Mouse (Mus musculus): Measurements from ENCODE around the gene Coa4. TPM values are rescaled to one million over a fixed set of nuclear protein-coding genes. Genes with fewer than 3 reads are reported as not detected.

The Coa4 gene
- polyA plus RNA-seq, 1 experiment from 2014 or later: 28.6 TPM

DNA sequence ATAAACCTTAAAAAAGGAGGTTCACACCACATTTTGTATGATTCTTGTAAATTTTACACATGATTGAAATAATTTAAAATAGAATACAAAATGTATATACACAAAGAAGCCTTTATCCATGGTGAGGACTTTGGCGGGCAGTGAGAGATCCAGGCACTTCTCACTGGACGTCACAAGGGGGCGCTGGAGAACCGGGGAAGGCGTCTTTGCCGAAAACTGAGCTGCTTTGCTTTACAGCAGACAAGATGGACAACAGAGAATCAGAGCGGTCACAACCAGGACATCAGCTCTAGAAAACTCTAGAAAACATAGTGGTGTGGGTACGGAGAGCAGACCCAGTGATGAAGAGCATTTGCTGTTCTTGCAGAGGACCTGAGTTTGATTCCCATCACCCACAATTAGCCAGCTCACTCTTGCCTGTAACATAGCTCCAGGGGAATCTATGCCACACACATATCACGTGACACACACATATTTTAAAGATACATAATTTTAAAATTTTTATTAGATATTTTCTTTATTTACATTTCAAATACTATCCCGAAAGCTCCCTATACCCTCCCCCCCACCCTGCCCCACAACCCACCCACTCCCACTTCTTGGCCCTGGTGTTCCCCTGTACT is 16.1 kb upstream of the Coa4 start:
- H3K4me2 ChIP-seq (ENCODE audit: low read depth, low read length): 0 out of 2 replicates have a peak overlapping the region, but pooled peaks have one; percentile 32
- H3K27me3 ChIP-seq (ENCODE audit: control insufficient read depth, insufficient read depth, low read length): no peaks in the 10 kb centered on the region
- WGBS: 17% methylated on average over 10 of the region's 10 CpGs
- no peaks in the 10 kb centered on the region for H3K4me1 ChIP-seq (ENCODE audit: control insufficient read depth, insufficient read depth, low read length)
- ATAC-seq (ENCODE audit: insufficient read depth, low FRiP score): no peak
- no peaks in the 10 kb centered on the region for H3K9me3 ChIP-seq (replicated peaks; ENCODE audit: control insufficient read depth, low read length)
- H3K36me3 ChIP-seq (ENCODE audit: control insufficient read depth, insufficient read depth, low read length): no peaks in the 10 kb centered on the region
- no peak overlapping the region for H3K4me3 ChIP-seq (replicated peaks; ENCODE audit: low read length)
- H3K9ac ChIP-seq (ENCODE audit: low read length): peak overlapping the region; percentile 54; the same call in 1 of the 2 replicates
- H3K27ac ChIP-seq (ENCODE audit: low read length): no peak overlapping the region

DNA sequence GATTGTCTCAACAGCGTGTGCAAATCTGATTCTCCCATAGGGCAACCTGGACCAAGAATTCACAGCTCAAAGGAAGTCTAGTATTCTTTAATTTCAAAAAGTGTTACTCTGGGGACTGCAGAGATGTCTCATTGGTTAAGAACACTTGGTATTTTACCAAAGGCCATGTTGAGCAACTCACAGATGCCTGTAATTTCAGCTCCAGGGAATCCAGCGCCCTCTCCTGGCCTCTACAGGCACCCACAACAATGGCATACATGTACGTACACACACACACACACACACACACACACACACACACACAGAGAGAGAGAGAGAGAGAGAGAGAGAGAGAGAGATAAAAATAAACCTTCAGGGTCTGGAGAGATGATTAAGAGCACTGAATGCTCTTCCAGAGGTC is 14.6 kb upstream of the Coa4 start:
- ATAC-seq (ENCODE audit: insufficient read depth, low FRiP score): no peak
- Histone ChIP-seq H3K27ac (ENCODE audit: low read length) (no peak overlapping the region), H3K9me3 (replicated peaks; ENCODE audit: control insufficient read depth, low read length) (no peaks in the 10 kb centered on the region), H3K4me1 (ENCODE audit: control insufficient read depth, insufficient read depth, low read length) (no peaks in the 10 kb centered on the region), H3K36me3 (ENCODE audit: control insufficient read depth, insufficient read depth, low read length) (no peaks in the 10 kb centered on the region), H3K27me3 (ENCODE audit: control insufficient read depth, insufficient read depth, low read length) (no peaks in the 10 kb centered on the region), H3K9ac (ENCODE audit: low read length) (no peak overlapping the region), H3K4me3 (replicated peaks; ENCODE audit: low read length) (no peak overlapping the region), H3K4me2 (ENCODE audit: low read depth, low read length) (no peak overlapping the region)
- WGBS: 70% methylated on average over 3 of the region's 3 CpGs

GRCm38 (mm10) chr7:100524669-100525068 is 12.2 kb upstream of the Coa4 start:
- Histone ChIP-seq H3K9me3 (replicated peaks; ENCODE audit: control insufficient read depth, low read length) (no peaks in the 10 kb centered on the region), H3K9ac (ENCODE audit: low read length) (no peak overlapping the region), H3K36me3 (ENCODE audit: control insufficient read depth, insufficient read depth, low read length) (no peaks in the 10 kb centered on the region), H3K27me3 (ENCODE audit: control insufficient read depth, insufficient read depth, low read length) (no peaks in the 10 kb centered on the region), H3K27ac (ENCODE audit: low read length) (no peak overlapping the region), H3K4me3 (replicated peaks; ENCODE audit: low read length) (no peak overlapping the region), H3K4me2 (ENCODE audit: low read depth, low read length) (no peak overlapping the region), H3K4me1 (ENCODE audit: control insufficient read depth, insufficient read depth, low read length) (no peaks in the 10 kb centered on the region)
- 51% methylated on average over 8 of the region's 8 CpGs for WGBS
- no peak for ATAC-seq (ENCODE audit: insufficient read depth, low FRiP score)

DNA sequence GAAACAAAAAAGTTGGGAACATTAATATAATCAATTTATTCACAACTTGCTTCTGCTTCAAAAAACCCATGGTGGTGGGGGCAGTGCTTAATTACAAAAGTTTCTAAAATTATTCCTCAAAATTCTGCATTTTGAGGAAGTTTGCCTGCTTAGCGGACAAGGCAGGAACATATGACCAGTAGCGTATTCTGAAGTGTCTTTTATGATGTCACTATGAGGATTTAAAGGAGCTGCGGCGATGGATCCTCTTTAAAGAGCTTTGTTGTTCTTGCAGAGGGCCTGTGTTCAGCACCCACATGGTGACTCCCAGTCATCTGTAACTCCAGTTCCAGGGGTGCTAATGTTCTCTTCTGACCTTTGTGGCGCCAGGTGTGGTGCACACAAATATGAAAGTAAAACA is 6.1 kb upstream of the Coa4 start:
- WGBS: 87% methylated on average over 5 of the region's 5 CpGs
- Histone ChIP-seq H3K27ac (ENCODE audit: low read length) (no peak overlapping the region), H3K36me3 (ENCODE audit: control insufficient read depth, insufficient read depth, low read length) (no peaks in the 10 kb centered on the region), H3K4me1 (ENCODE audit: control insufficient read depth, insufficient read depth, low read length) (no peaks in the 10 kb centered on the region), H3K9me3 (replicated peaks; ENCODE audit: control insufficient read depth, low read length) (no peaks in the 10 kb centered on the region), H3K9ac (ENCODE audit: low read length) (no peak overlapping the region), H3K27me3 (ENCODE audit: control insufficient read depth, insufficient read depth, low read length) (no peaks in the 10 kb centered on the region), H3K4me3 (replicated peaks; ENCODE audit: low read length) (no peak overlapping the region), H3K4me2 (ENCODE audit: low read depth, low read length) (no peak overlapping the region)
- no peak for ATAC-seq (ENCODE audit: insufficient read depth, low FRiP score)

GRCm38 (mm10) chr7:100533503-100533902 is 3.4 kb upstream of the Coa4 start:
- peak overlapping the region; percentile 16; the same call in 1 of the 2 replicates for H3K27ac ChIP-seq (ENCODE audit: low read length)
- H3K4me1 ChIP-seq (ENCODE audit: control insufficient read depth, insufficient read depth, low read length): peaks cover 10% of the 10 kb centered on the region
- H3K36me3 ChIP-seq (ENCODE audit: control insufficient read depth, insufficient read depth, low read length): no peaks in the 10 kb centered on the region
- no peak overlapping the region for H3K9ac ChIP-seq (ENCODE audit: low read length)
- H3K27me3 ChIP-seq (ENCODE audit: control insufficient read depth, insufficient read depth, low read length): no peaks in the 10 kb centered on the region
- H3K4me2 ChIP-seq (ENCODE audit: low read depth, low read length): no peak overlapping the region
- no peaks in the 10 kb centered on the region for H3K9me3 ChIP-seq (replicated peaks; ENCODE audit: control insufficient read depth, low read length)
- no peak overlapping the region for H3K4me3 ChIP-seq (replicated peaks; ENCODE audit: low read length)
- 42% methylated on average over 2 of the region's 2 CpGs for WGBS
- ATAC-seq (ENCODE audit: insufficient read depth, low FRiP score): no peak

GRCm38 (mm10) chr7:100534216-100534615 is 2.7 kb upstream of the Coa4 start:
- H3K4me3 ChIP-seq (replicated peaks; ENCODE audit: low read length): no peak overlapping the region
- ATAC-seq (ENCODE audit: insufficient read depth, low FRiP score): no peak

DNA sequence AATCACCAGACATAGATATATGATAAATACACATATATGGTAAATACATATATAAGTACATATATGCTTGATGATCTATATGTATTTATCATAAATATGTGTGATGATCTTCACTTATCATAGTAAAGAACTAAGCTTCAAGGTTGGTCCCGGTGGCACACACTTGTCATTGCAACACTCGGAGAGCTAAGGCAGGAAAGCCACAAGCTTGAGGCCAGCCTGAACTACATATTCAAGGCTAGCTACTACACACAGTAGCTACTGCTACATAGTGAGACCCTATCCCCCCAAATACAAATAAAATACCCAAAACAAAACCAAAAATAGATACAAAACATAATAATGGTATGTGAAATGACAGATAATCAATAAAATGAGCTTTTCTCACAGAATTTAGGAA is 1.0 kb upstream of the Coa4 start:
- Histone ChIP-seq H3K4me1 (ENCODE audit: control insufficient read depth, insufficient read depth, low read length) (peaks cover 10% of the 10 kb centered on the region), H3K36me3 (ENCODE audit: control insufficient read depth, insufficient read depth, low read length) (peaks cover 13% of the 10 kb centered on the region), H3K9ac (ENCODE audit: low read length) (no peak overlapping the region), H3K4me3 (replicated peaks; ENCODE audit: low read length) (no peak overlapping the region), H3K4me2 (ENCODE audit: low read depth, low read length) (no peak overlapping the region), H3K27me3 (ENCODE audit: control insufficient read depth, insufficient read depth, low read length) (no peaks in the 10 kb centered on the region), H3K27ac (ENCODE audit: low read length) (no peak overlapping the region), H3K9me3 (replicated peaks; ENCODE audit: control insufficient read depth, low read length) (no peaks in the 10 kb centered on the region)
- 73% methylated on average over 2 of the region's 2 CpGs for WGBS
- no peak for ATAC-seq (ENCODE audit: insufficient read depth, low FRiP score)

More at GRCm38 (mm10) chr7:100534216-100534615, 2.7 kb upstream of the Coa4 start:
- no peak overlapping the region for H3K4me2 ChIP-seq (ENCODE audit: low read depth, low read length)
- no peak overlapping the region for H3K27ac ChIP-seq (ENCODE audit: low read length)
- no peaks in the 10 kb centered on the region for H3K9me3 ChIP-seq (replicated peaks; ENCODE audit: control insufficient read depth, low read length)
- no peak overlapping the region for H3K9ac ChIP-seq (ENCODE audit: low read length)
- peaks cover 2% of the 10 kb centered on the region for H3K36me3 ChIP-seq (ENCODE audit: control insufficient read depth, insufficient read depth, low read length)
- H3K27me3 ChIP-seq (ENCODE audit: control insufficient read depth, insufficient read depth, low read length): no peaks in the 10 kb centered on the region
- 79% methylated on average over 3 of the region's 3 CpGs for WGBS
- H3K4me1 ChIP-seq (ENCODE audit: control insufficient read depth, insufficient read depth, low read length): peaks cover 10% of the 10 kb centered on the region

DNA sequence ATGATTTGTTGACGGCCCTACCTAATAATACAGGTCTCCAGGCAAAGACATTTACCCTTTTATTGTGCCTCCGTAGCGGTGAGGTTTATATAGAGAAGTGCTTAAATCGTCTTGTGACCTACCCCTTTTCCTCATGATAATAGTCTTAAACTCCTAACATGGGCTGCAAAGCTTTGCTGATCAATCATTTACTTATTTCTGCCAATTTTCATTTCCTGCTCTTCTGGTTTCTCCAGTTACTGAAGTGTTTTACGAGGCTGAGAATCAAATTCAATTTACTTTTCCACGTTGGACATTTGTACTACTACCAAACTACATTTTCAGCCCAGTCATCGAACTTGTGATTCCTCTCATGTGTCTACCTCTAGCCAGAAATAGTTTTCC is 640 bp downstream of the Coa4 start:
- peak overlapping the region; percentile 93 for H3K9ac ChIP-seq (ENCODE audit: low read length)
- H3K9me3 ChIP-seq (replicated peaks; ENCODE audit: control insufficient read depth, low read length): no peaks in the 10 kb centered on the region
- H3K4me1 ChIP-seq (ENCODE audit: control insufficient read depth, insufficient read depth, low read length): peaks cover 10% of the 10 kb centered on the region
- 20% methylated on average over 7 of the region's 7 CpGs for WGBS
- H3K4me3 ChIP-seq (replicated peaks; ENCODE audit: low read length): peak overlapping the region; percentile 85
- no peaks in the 10 kb centered on the region for H3K27me3 ChIP-seq (ENCODE audit: control insufficient read depth, insufficient read depth, low read length)
- peak overlapping the region; percentile 64 for H3K4me2 ChIP-seq (ENCODE audit: low read depth, low read length)
- no peak for ATAC-seq (ENCODE audit: insufficient read depth, low FRiP score)
- peaks cover 13% of the 10 kb centered on the region for H3K36me3 ChIP-seq (ENCODE audit: control insufficient read depth, insufficient read depth, low read length)
- peak overlapping the region; percentile 95 for H3K27ac ChIP-seq (ENCODE audit: low read length)

DNA sequence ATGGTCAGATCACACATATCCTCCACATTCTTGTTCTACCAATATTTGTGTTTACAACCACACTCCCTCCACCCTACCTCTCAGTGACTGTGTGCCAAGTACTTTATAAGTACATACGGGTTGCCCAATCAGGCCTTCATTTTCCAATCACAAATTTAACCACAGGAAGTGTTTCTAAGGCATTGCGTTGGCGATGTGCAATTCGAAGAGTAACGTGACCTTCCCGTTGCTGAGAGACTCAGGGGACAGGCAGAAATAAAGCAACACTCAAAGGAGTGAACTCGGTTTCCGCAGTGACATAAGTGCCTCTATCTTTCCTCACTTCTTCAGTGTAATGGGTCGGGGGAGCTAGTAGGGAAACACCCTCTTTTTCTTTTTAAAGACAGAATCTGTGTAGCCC is 2.6 kb downstream of the Coa4 start:
- Histone ChIP-seq H3K4me3 (replicated peaks; ENCODE audit: low read length) (no peak overlapping the region), H3K36me3 (ENCODE audit: control insufficient read depth, insufficient read depth, low read length) (peaks cover 13% of the 10 kb centered on the region), H3K9me3 (replicated peaks; ENCODE audit: control insufficient read depth, low read length) (no peaks in the 10 kb centered on the region), H3K27me3 (ENCODE audit: control insufficient read depth, insufficient read depth, low read length) (no peaks in the 10 kb centered on the region), H3K4me1 (ENCODE audit: control insufficient read depth, insufficient read depth, low read length) (peaks cover 10% of the 10 kb centered on the region), H3K4me2 (ENCODE audit: low read depth, low read length) (no peak overlapping the region), H3K27ac (ENCODE audit: low read length) (no peak overlapping the region), H3K9ac (ENCODE audit: low read length) (no peak overlapping the region)
- 94% methylated on average over 9 of the region's 9 CpGs for WGBS
- no peak for ATAC-seq (ENCODE audit: insufficient read depth, low FRiP score)
